Mouse (Mus musculus) hindbrain, embryonic 11.5 days (tissue): ENCODE data around the gene Lrrfip1. TPM values are rescaled to one million over a fixed set of nuclear protein-coding genes. Genes with fewer than 3 reads are reported as not detected.

Source experiments
- ATAC-seq: fragments of 200-750 bp; cut with Nextera tagmentation; 2 replicates; pipeline ENCODE4 v1.8.0; 2017; ENCODE audit warnings: mild to moderate bottlenecking, moderate TSS enrichment, moderate library complexity; ENCODE audit not compliant: low FRiP score
- DNase-seq: peaks from one replicate; pipeline ENCODE4 v3.0.0-alpha.2; 2015; ENCODE audit warnings: low spot score
- H3K27ac ChIP-seq: fragments of 300-500 bp; sonication (generic); 2 replicates; pipeline ENCODE4 v1.5.1; 2014; ENCODE audit warnings: mild to moderate bottlenecking, low read depth, low read length
- H3K27me3 ChIP-seq: fragments of 300-500 bp; sonication (generic); 2 replicates; pipeline ENCODE4 v1.6.1; 2014; ENCODE audit warnings: mild to moderate bottlenecking, low read length, moderate library complexity, mixed read lengths; ENCODE audit not compliant: control insufficient read depth, insufficient read depth
- H3K36me3 ChIP-seq: fragments of 300-500 bp; sonication (generic); 2 replicates; pipeline ENCODE4 v1.6.1; 2014; ENCODE audit warnings: mild to moderate bottlenecking, low read length, moderate library complexity, mixed read lengths; ENCODE audit not compliant: control insufficient read depth, insufficient read depth
- H3K4me1 ChIP-seq: fragments of 300-500 bp; sonication (generic); replicated peaks from 2 replicates; pipeline ENCODE4 v1.6.1; 2014; ENCODE audit warnings: low read length, mixed read lengths; ENCODE audit not compliant: control insufficient read depth, insufficient read depth
- H3K4me2 ChIP-seq: fragments of 300-500 bp; sonication (generic); replicated peaks from 2 replicates; pipeline ENCODE4 v1.6.1; 2014; ENCODE audit warnings: mild to moderate bottlenecking, low read depth, low read length
- H3K4me3 ChIP-seq: fragments of 300-500 bp; sonication (generic); 2 replicates; pipeline ENCODE4 v1.5.1; 2014; ENCODE audit warnings: low read depth, low read length
- H3K9ac ChIP-seq: fragments of 300-500 bp; sonication (generic); 2 replicates; pipeline ENCODE4 v1.6.1; 2014; ENCODE audit warnings: low read depth, low read length
- H3K9me3 ChIP-seq: fragments of 300-500 bp; sonication (generic); 2 replicates; pipeline ENCODE4 v1.6.1; 2016; ENCODE audit warnings: low read length; ENCODE audit not compliant: control insufficient read depth
- whole genome bisulfite sequencing: fragments of 180-500 bp; shearing (Covaris S2); extraction: QIAGEN DNeasy Blood & Tissue Kit; methylation state at CpG from one replicate; pipeline ENCODE4 v1.1.7; 2014; 5-methylcytosine and 5-hydroxymethylcytosine counted together
- polyA plus RNA-seq: library from polyadenylated mRNA; unstranded; fragments of >200 nt; fragmentation: Nextera tagmentation; extraction: Ambion mirVana; gene quantifications from 2 replicates; pipeline ENCODE4 v1.2.1, GENCODE M21; 2014

Gene Lrrfip1
- polyA plus RNA-seq, 1 experiment from 2014 or later, result 23.5 TPM

GRCm38 (mm10) chr1:91038010-91038409 lies 39.5 kb downstream of the Lrrfip1 start:
- no peak overlapping the region for H3K9ac ChIP-seq
- ATAC-seq (no peak), DNase-seq (no peak)
- H3K4me3 ChIP-seq, result no peak overlapping the region
- no peak overlapping the region for H3K4me2 ChIP-seq
- H3K27ac ChIP-seq, result no peak overlapping the region
- no peaks in the 10 kb centered on the region for H3K27me3 ChIP-seq
- WGBS, result 85% methylated on average over 6 of the region's 6 CpGs
- H3K9me3 ChIP-seq, result no peaks in the 10 kb centered on the region
- peaks cover 2% of the 10 kb centered on the region; the same call in 1 of the 2 replicates for H3K4me1 ChIP-seq
- no peaks in the 10 kb centered on the region for H3K36me3 ChIP-seq

DNA sequence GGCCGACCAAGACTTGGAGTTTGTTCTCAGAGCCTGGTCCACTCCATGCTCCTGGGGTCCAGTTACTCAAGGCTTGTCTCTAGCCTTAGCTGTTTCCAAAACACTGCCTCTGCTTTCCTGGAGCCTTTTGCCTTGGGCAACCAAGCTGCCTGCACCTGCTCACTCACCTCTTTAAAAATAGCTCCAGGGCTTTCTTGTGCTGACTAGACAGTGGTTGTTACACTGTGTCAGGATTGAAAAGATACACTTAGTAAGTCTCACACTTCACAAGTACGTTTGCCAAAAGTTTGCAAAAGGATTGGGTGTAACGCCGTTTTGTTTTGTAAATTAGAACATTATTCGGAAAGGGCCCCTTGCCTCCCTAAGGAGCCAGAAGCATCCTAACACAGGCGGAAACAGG lies 40.0 kb downstream of the Lrrfip1 start:
- WGBS, result 57% methylated on average over 6 of the region's 6 CpGs
- no peak overlapping the region for H3K4me3 ChIP-seq

DNA sequence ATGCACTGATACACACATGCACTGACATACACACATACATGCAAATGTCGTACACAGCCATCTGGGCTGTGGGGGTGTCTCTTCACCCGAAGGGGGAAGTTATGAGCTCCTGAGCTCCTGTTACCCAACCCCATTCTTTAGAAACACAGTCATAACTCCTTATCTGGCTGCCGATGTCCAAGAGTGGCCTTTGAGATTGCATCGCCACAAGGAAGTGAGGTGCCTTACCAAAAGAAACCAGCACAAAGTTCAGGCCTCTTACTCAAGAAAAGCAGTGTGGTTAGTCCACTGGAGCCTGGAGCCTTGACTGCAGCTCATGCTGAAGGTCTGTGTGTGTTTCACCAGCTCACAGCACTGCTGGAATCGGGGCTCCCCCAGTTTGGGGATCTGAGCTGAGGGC lies 43.1 kb downstream of the Lrrfip1 start:
- no peak overlapping the region for H3K27ac ChIP-seq
- H3K9me3 ChIP-seq, result no peaks in the 10 kb centered on the region
- H3K36me3 ChIP-seq, result no peaks in the 10 kb centered on the region
- ATAC-seq, result no peak
- H3K4me1 ChIP-seq, result peaks cover 2% of the 10 kb centered on the region; the same call in 1 of the 2 replicates
- DNase-seq, result no peak
- WGBS, result 94% methylated on average over 5 of the region's 5 CpGs
- H3K4me2 ChIP-seq, result no peak overlapping the region
- no peak overlapping the region for H3K9ac ChIP-seq
- H3K4me3 ChIP-seq, result no peak overlapping the region
- H3K27me3 ChIP-seq, result no peaks in the 10 kb centered on the region

More for the DNA sequence above, 40.0 kb downstream of the Lrrfip1 start:
- Histone ChIP-seq H3K27me3 (no peaks in the 10 kb centered on the region), H3K27ac (no peak overlapping the region), H3K9me3 (no peaks in the 10 kb centered on the region), H3K36me3 (no peaks in the 10 kb centered on the region), H3K9ac (no peak overlapping the region), H3K4me1 (peaks cover 2% of the 10 kb centered on the region; the same call in 1 of the 2 replicates), H3K4me2 (no peak overlapping the region)
- DNase-seq (no peak), ATAC-seq (no peak)

- DNase-seq (no peak), ATAC-seq (no peak)
- Histone ChIP-seq H3K9ac (no peak overlapping the region), H3K4me3 (no peak overlapping the region), H3K4me1 (peaks cover 2% of the 10 kb centered on the region; the same call in 1 of the 2 replicates), H3K27ac (no peak overlapping the region), H3K36me3 (no peaks in the 10 kb centered on the region), H3K27me3 (no peaks in the 10 kb centered on the region), H3K4me2 (no peak overlapping the region), H3K9me3 (no peaks in the 10 kb centered on the region)
- WGBS, result 69% methylated on average over 5 of the region's 5 CpGs
Observed at GRCm38 (mm10) chr1:91043191-91043590, 44.7 kb downstream of the Lrrfip1 start.

GRCm38 (mm10) chr1:91044176-91044575 lies 45.6 kb downstream of the Lrrfip1 start:
- WGBS, result 87% methylated on average over 10 of the region's 10 CpGs
- Histone ChIP-seq H3K4me1 (peaks cover 2% of the 10 kb centered on the region; the same call in 1 of the 2 replicates), H3K9me3 (no peaks in the 10 kb centered on the region), H3K4me2 (no peak overlapping the region), H3K9ac (no peak overlapping the region), H3K27me3 (no peaks in the 10 kb centered on the region), H3K36me3 (no peaks in the 10 kb centered on the region), H3K4me3 (no peak overlapping the region), H3K27ac (no peak overlapping the region)
- ATAC-seq, result no peak
- DNase-seq, result no peak

DNA sequence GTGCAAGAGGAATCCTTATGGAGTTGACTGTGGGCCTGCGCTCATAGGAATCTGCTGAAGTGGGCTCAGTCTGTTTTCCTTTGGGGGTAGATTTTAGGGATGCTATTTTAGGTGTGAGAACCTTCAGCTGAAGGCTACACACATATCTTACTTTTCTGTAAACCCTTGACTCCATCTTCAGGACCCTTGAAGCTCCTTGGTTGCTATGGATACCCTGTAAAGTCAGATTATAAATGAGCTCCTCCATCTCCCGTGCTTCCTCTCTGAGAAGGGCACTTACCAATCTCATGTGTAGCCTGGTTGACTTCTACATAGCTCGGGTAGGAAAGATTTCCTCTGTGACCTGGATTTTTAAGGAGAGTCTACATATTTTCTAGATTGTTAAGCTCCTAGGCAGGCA lies 46.1 kb downstream of the Lrrfip1 start:
- Histone ChIP-seq H3K4me1 (peaks cover 2% of the 10 kb centered on the region; the same call in 1 of the 2 replicates), H3K27me3 (no peaks in the 10 kb centered on the region), H3K4me2 (no peak overlapping the region), H3K36me3 (no peaks in the 10 kb centered on the region), H3K27ac (no peak overlapping the region), H3K9me3 (no peaks in the 10 kb centered on the region), H3K9ac (no peak overlapping the region), H3K4me3 (no peak overlapping the region)
- DNase-seq (no peak), ATAC-seq (no peak)
- WGBS, result 71% methylated on average over 3 of the region's 3 CpGs

GRCm38 (mm10) chr1:91046237-91046636 lies 47.7 kb downstream of the Lrrfip1 start:
- H3K4me1 ChIP-seq, result peaks cover 2% of the 10 kb centered on the region; the same call in 1 of the 2 replicates
- no peaks in the 10 kb centered on the region for H3K9me3 ChIP-seq
- no peak overlapping the region for H3K27ac ChIP-seq
- H3K27me3 ChIP-seq, result no peaks in the 10 kb centered on the region
- no peak for ATAC-seq
- 79% methylated on average over 5 of the region's 5 CpGs for WGBS
- H3K36me3 ChIP-seq, result no peaks in the 10 kb centered on the region
- H3K9ac ChIP-seq, result no peak overlapping the region
- no peak for DNase-seq
- no peak overlapping the region for H3K4me2 ChIP-seq
- no peak overlapping the region for H3K4me3 ChIP-seq

GRCm38 (mm10) chr1:91049296-91049695 lies 50.8 kb downstream of the Lrrfip1 start:
- WGBS, result 73% methylated on average over 6 of the region's 6 CpGs
- Histone ChIP-seq H3K4me3 (no peak overlapping the region), H3K27me3 (peaks cover 2% of the 10 kb centered on the region; the same call in 1 of the 2 replicates), H3K36me3 (no peaks in the 10 kb centered on the region), H3K9me3 (no peaks in the 10 kb centered on the region), H3K27ac (no peak overlapping the region), H3K9ac (no peak overlapping the region), H3K4me1 (no peaks in the 10 kb centered on the region; the same call in 1 of the 2 replicates), H3K4me2 (no peak overlapping the region)
- DNase-seq (no peak), ATAC-seq (no peak)

- peaks cover 2% of the 10 kb centered on the region; the same call in 1 of the 2 replicates for H3K27me3 ChIP-seq
- H3K27ac ChIP-seq, result no peak overlapping the region
- H3K9me3 ChIP-seq, result no peaks in the 10 kb centered on the region
- no peak overlapping the region for H3K4me3 ChIP-seq
- H3K9ac ChIP-seq, result no peak overlapping the region
- no peak for DNase-seq
- no peak overlapping the region for H3K4me2 ChIP-seq
- 82% methylated on average over 8 of the region's 8 CpGs for WGBS
- ATAC-seq, result no peak
- H3K4me1 ChIP-seq, result no peaks in the 10 kb centered on the region; the same call in 1 of the 2 replicates
- H3K36me3 ChIP-seq, result no peaks in the 10 kb centered on the region
Observed at GRCm38 (mm10) chr1:91051461-91052094, 53.0 kb downstream of the Lrrfip1 start.
